Mouse (Mus musculus) right cerebral cortex, adult 2 months (tissue): ENCODE data around the gene Abracl.

Source experiments
- DNase-seq, 2 experiments: peaks; one replicate each; pipeline ENCODE4 v3.0.0; 2021 to 2022; ENCODE audit warnings: low spot score in 2 of 2

Abracl gene

GRCm38 (mm10) chr10:18021576-18022311 is 1.3 kb downstream of the Abracl start:
- peak in 1 of 2 experiments; percentile 14 for DNase-seq

GRCm38 (mm10) chr10:18020846-18021245 is 2.2 kb downstream of the Abracl start:
- no peak for DNase-seq

- no peak for DNase-seq
Measured at GRCm38 (mm10) chr10:18020443-18020842, 2.6 kb downstream of the Abracl start.

- DNase-seq = no peak
Measured at GRCm38 (mm10) chr10:18011761-18012160, 11.3 kb downstream of the Abracl start.

- DNase-seq = no peak
Measured at GRCm38 (mm10) chr10:18009744-18010143, 13.3 kb downstream of the Abracl start.

- DNase-seq = peak in 1 of 2 experiments; percentile 11
Measured at GRCm38 (mm10) chr10:18008118-18008517, 15.0 kb downstream of the Abracl start.

- no peak for DNase-seq
Measured at GRCm38 (mm10) chr10:18007243-18007642, 15.8 kb downstream of the Abracl start.

- DNase-seq = no peak
Measured at GRCm38 (mm10) chr10:18006756-18007155, 16.3 kb downstream of the Abracl start.

GRCm38 (mm10) chr10:18005136-18005955 is 17.7 kb downstream of the Abracl start:
- no peak for DNase-seq

- no peak for DNase-seq
Measured at GRCm38 (mm10) chr10:18003966-18004637, 19.0 kb downstream of the Abracl start.

GRCm38 (mm10) chr10:17990576-17990975 is 32.5 kb downstream of the Abracl start:
- DNase-seq = no peak

GRCm38 (mm10) chr10:17989136-17989535 is 34.0 kb downstream of the Abracl start:
- DNase-seq = no peak

- no peak for DNase-seq
Measured at GRCm38 (mm10) chr10:17987823-17988423, 35.2 kb downstream of the Abracl start.

GRCm38 (mm10) chr10:17983313-17983712 is 39.8 kb downstream of the Abracl start:
- DNase-seq = no peak

- DNase-seq = no peak
Measured at GRCm38 (mm10) chr10:17966090-17966489, 57.0 kb downstream of the Abracl start.
